Mouse (Mus musculus) CD4-positive helper T cell, adult 2 months (primary cell): ENCODE results near the gene H2al2a.
"Not testable (repeated sequence)": the region's sequence is repeated elsewhere in the genome, so short reads cannot be mapped to it uniquely, and the experiment has no call there.

Source experiments
- DNase-seq: peaks from one replicate; pipeline ENCODE4 v3.0.0-alpha.2; 2012; ENCODE audit warnings: low read depth, missing footprints, low spot score

Gene H2al2a

GRCm38 (mm10) chr2:17975601-17976327 lies 21.0 kb downstream of the H2al2a start:
- DNase-seq: no peak

- no peak for DNase-seq
These were observed 22.8 kb downstream of the H2al2a start for GRCm38 (mm10) chr2:17973868-17974440.

GRCm38 (mm10) chr2:17973246-17973645 lies 23.5 kb downstream of the H2al2a start:
- no peak for DNase-seq

- DNase-seq: no peak
These were observed 23.9 kb downstream of the H2al2a start for GRCm38 (mm10) chr2:17972843-17973242.

- DNase-seq: no peak
These were observed 25.4 kb downstream of the H2al2a start for GRCm38 (mm10) chr2:17971407-17971806.

GRCm38 (mm10) chr2:17970662-17971061 lies 26.1 kb downstream of the H2al2a start:
- no peak for DNase-seq

GRCm38 (mm10) chr2:17970187-17970586 lies 26.6 kb downstream of the H2al2a start:
- DNase-seq: no peak

- no peak for DNase-seq
These were observed 28.2 kb downstream of the H2al2a start for GRCm38 (mm10) chr2:17968571-17968970.

- not testable (repeated sequence) for DNase-seq
These were observed 28.7 kb downstream of the H2al2a start for GRCm38 (mm10) chr2:17968037-17968436.

GRCm38 (mm10) chr2:17959501-17959900 lies 37.3 kb downstream of the H2al2a start:
- DNase-seq: no peak

GRCm38 (mm10) chr2:17946875-17947274 lies 49.9 kb downstream of the H2al2a start:
- no peak for DNase-seq
